Mouse (Mus musculus) cortical plate, adult 2 months (tissue): ENCODE data around the gene Bcas3.

ENCODE experiments used
- CTCF ChIP-seq: fragments of 200-500 bp; IDR thresholded peaks from 2 replicates; pipeline ENCODE4 v1.5.1; 2011; ENCODE audit warnings: mild to moderate bottlenecking, control low read depth, low read length; ENCODE audit not compliant: insufficient read depth; ENCODE audit errors: extremely low read depth
- POLR2A ChIP-seq: fragments of 200-500 bp; IDR thresholded peaks from 2 replicates; pipeline ENCODE4 v1.6.1; 2011; ENCODE audit warnings: mild to moderate bottlenecking, low read length, control low read depth; ENCODE audit not compliant: insufficient read depth; ENCODE audit errors: extremely low read depth

- TF ChIP-seq CTCF (no peak), POLR2A (no peak)
Observed at GRCm38 (mm10) chr11:85729725-85730124, 376.8 kb downstream of the Bcas3 start.
